Mouse (Mus musculus): Measurements from ENCODE around the gene Creb3.

GRCm38 (mm10) chr4:43579731-43580130 is 17.6 kb downstream of the Creb3 start:
- no peak for TF ChIP-seq CTCF (IDR thresholded peaks at IDR 0.05; ENCODE audit: control insufficient read depth, insufficient read depth, insufficient read length)
- TF ChIP-seq CEBPB (IDR thresholded peaks at IDR 0.05; ENCODE audit: low read depth) = no peak
